Mouse (Mus musculus): ENCODE results near the gene Olfr1057. TPM values are rescaled to one million over a fixed set of nuclear protein-coding genes. Genes with fewer than 3 reads are reported as not detected.

Gene Olfr1057
- polyA plus RNA-seq (2012; rRNA removed), result not detected in 2 replicates

DNA sequence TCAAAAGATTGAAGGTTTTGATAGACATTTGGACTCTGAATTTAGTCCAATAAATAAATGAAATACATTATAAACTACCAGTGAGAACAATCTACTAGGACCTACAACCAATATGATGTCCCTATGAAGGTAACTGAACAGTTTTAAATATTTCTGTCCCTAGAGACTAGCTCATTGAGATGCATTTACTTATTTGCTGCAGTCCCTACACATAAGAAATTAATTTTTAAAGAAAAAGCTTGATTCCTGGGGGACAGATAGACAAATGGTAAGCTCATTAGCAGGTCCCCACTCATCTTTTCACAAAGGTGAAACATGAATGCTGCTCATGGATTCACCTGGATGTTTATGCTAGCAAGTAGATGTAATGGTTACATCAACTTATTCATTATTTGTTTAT, at the start of gene Olfr1057:
Gene Olfr1057 (minus strand): TSS at position 101 of the 400 bp plus-strand sequence.

GRCm38 (mm10) chr2:86426649-86427048, 48.5 kb upstream of the Olfr1057 start, which contains the start of gene Olfr1062:
Gene Olfr1062, minus strand, starts transcription at chr2:86426749.

DNA sequence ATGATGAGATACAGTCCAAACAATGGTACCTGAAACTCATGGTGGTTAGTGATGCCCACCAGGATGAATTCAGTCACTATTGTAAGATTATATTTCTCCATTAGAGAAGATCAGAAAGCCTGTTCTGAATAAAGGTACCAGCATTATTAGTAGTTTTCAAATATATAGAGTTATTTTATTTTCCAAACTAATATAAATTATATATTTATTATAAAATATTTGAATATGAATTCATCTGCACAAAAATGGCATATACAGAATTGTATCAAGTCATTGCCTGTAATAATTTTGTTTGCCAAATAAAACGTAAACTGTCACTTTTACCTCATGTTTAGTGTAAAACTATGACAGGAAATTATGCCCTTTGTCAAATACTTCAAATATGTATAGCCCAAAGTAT, 35.8 kb upstream of the Olfr1057 start, which contains the start of gene Olfr1061:
Gene Olfr1061 (minus strand): TSS at position 101 of the 400 bp plus-strand sequence.

DNA sequence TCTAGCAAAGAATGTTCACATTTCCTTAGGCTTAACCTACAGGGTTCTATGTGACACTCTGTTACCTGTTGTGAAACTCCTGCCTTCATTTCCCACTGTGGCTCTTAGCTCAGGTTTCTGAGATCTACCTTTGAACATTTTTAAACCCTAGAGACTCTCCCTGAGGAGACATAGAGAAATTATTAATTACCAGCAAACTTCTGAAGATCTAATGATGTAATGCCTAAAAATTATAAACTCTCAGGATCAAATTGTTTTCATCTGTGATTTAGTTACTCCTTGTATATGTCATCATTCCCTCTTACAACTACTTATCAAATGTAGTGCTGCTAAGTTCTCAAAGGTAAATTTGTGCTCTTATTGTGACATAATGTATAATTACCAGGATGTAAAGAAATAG, 10.3 kb upstream of the Olfr1057 start, which contains the start of gene Olfr1058:
Gene Olfr1058 (minus strand): TSS at position 101 of the 400 bp plus-strand sequence.

GRCm38 (mm10) chr2:86362369-86362768, 15.8 kb downstream of the Olfr1057 start, which contains the start of gene Olfr1056:
Gene Olfr1056, minus strand, starts transcription at chr2:86362469.

DNA sequence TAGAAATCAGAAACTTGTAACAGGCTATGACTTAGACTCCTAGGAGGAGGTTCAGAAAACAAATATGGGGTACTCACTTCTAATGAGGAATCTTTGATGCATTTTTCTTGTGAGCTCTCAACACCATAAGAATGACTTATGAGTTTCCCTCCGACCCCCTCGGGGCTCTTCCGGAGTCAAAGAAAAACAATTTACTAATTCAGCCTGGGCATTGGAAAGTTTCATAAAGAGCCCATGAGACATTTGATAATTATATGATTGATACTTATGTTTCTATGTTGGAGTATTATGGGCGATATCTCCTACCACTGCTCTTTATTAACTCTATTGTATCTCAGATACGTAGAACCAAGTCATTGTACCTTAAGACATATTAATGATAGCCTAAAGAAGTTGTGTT, 28.0 kb downstream of the Olfr1057 start, which contains the start of gene Olfr1055:
Gene Olfr1055 (minus strand): TSS at position 101 of the 400 bp plus-strand sequence.

DNA sequence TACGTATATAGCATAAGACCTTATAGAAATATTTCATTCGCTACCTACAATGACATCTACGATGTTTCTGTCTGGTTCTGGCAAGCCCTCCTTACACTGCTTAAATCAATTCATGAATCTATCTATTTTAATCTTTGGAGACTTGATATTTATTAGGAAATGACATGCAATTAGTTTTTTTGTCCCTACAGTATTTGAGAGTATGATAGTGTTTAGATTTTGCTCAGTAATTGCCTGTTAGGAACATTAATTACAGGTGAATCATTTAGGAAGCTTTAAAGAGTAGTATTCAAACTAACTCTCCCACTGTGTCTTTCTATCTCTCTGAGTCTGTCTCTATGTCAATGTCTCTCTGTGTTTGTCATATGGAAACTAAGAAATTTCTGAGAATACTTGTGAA, 42.9 kb downstream of the Olfr1057 start, which contains the start of gene Olfr1054:
Gene Olfr1054 (minus strand): TSS at position 101 of the 400 bp plus-strand sequence.

Other genes starting within 250 kb of the Olfr1057 start
- gene Olfr1039, start 242.5 kb downstream of the Olfr1057 start, polyA plus RNA-seq (2012; rRNA removed), result not detected in 2 replicates
- gene Olfr1040, start 231.7 kb downstream of the Olfr1057 start, polyA plus RNA-seq (2012; rRNA removed), result not detected in 2 replicates
- gene Olfr1042, start 216.6 kb downstream of the Olfr1057 start, polyA plus RNA-seq (2012; rRNA removed), result not detected in 2 replicates
- gene Olfr1043, start 210.9 kb downstream of the Olfr1057 start, polyA plus RNA-seq (2012; rRNA removed), result not detected in 2 replicates
- gene Olfr1044, start 200.6 kb downstream of the Olfr1057 start, polyA plus RNA-seq (2012; rRNA removed), result not detected in 2 replicates
- not detected in 2 replicates for gene Olfr52, start 192.7 kb downstream of the Olfr1057 start, polyA plus RNA-seq (2012; rRNA removed)
- not detected in 2 replicates for gene Olfr1045, start 175.4 kb downstream of the Olfr1057 start, polyA plus RNA-seq (2012; rRNA removed)
- not detected in 2 replicates for gene Olfr1046, start 159.1 kb downstream of the Olfr1057 start, polyA plus RNA-seq (2012; rRNA removed)
- gene Olfr1047, start 147.0 kb downstream of the Olfr1057 start, polyA plus RNA-seq (2012; rRNA removed), result not detected in 2 replicates
- not detected in 2 replicates for gene Olfr1048, start 138.1 kb downstream of the Olfr1057 start, polyA plus RNA-seq (2012; rRNA removed)
- gene Olfr1049, start 120.1 kb downstream of the Olfr1057 start, polyA plus RNA-seq (2012; rRNA removed), result not detected in 2 replicates
- gene Olfr1051, start 99.3 kb downstream of the Olfr1057 start, polyA plus RNA-seq (2012; rRNA removed), result not detected in 2 replicates
- not detected in 2 replicates for gene Olfr1052, start 85.9 kb downstream of the Olfr1057 start, polyA plus RNA-seq (2012; rRNA removed)
- not detected in 2 replicates for gene Olfr1053, start 63.1 kb downstream of the Olfr1057 start, polyA plus RNA-seq (2012; rRNA removed)
- not detected in 2 replicates for gene Olfr1054, start 43.0 kb downstream of the Olfr1057 start, polyA plus RNA-seq (2012; rRNA removed)
- not detected in 2 replicates for gene Olfr1055, start 28.1 kb downstream of the Olfr1057 start, polyA plus RNA-seq (2012; rRNA removed)
- gene Olfr1056, start 15.9 kb downstream of the Olfr1057 start, polyA plus RNA-seq (2012; rRNA removed), result not detected in 2 replicates
- gene Olfr1058, start 10.2 kb upstream of the Olfr1057 start, polyA plus RNA-seq (2012; rRNA removed), result not detected in 2 replicates
- gene Olfr1061, start 35.7 kb upstream of the Olfr1057 start, polyA plus RNA-seq (2012; rRNA removed), result not detected in 2 replicates
- not detected in 2 replicates for gene Olfr1062, start 48.4 kb upstream of the Olfr1057 start, polyA plus RNA-seq (2012; rRNA removed)
- not detected in 2 replicates for gene Olfr1065, start 72.2 kb upstream of the Olfr1057 start, polyA plus RNA-seq (2012; rRNA removed)
- gene Olfr1066, start 77.9 kb upstream of the Olfr1057 start, polyA plus RNA-seq (2012; rRNA removed), result not detected in 2 replicates
- not detected in 2 replicates for gene Olfr228, start 109.0 kb upstream of the Olfr1057 start, polyA plus RNA-seq (2012; rRNA removed)
- not detected in 2 replicates for gene Olfr1076, start 130.1 kb upstream of the Olfr1057 start, polyA plus RNA-seq (2012; rRNA removed)
- gene Olfr1079, start 164.1 kb upstream of the Olfr1057 start, polyA plus RNA-seq (2012; rRNA removed), result not detected in 2 replicates
- not detected in 2 replicates for gene Olfr1080, start 179.8 kb upstream of the Olfr1057 start, polyA plus RNA-seq (2012; rRNA removed)
- not detected in 2 replicates for gene Olfr1082, start 220.6 kb upstream of the Olfr1057 start, polyA plus RNA-seq (2012; rRNA removed)